Mouse (Mus musculus) CH12.LX (cell line): ENCODE results near the gene Osbp2.

Experiments used
- POLR2A ChIP-seq: IDR thresholded peaks from 2 replicates; pipeline ENCODE4 v1.6.1; 2011; ENCODE audit warnings: low read depth, mild to moderate bottlenecking, improper control_type of control experiment, low read length
- SIN3A ChIP-seq: IDR thresholded peaks from 2 replicates; pipeline ENCODE4 v1.6.1; 2012; ENCODE audit warnings: low read length, improper control_type of control experiment, inconsistent platforms

GRCm38 (mm10) chr11:3860361-3860760 is 3.3 kb downstream of the Osbp2 start:
- TF ChIP-seq POLR2A (no peak), SIN3A (no peak)
